Mouse (Mus musculus): ENCODE measurements around the gene Odf3b.

- no peak for TF ChIP-seq POLR2A (IDR thresholded peaks at IDR 0.05; ENCODE audit: extremely low read depth, insufficient read depth, low read length)
- no peak for TF ChIP-seq CTCF (IDR thresholded peaks at IDR 0.05; ENCODE audit: extremely low read depth, insufficient read depth, low read length)
Observed at GRCm38 (mm10) chr15:89377938-89378828, 899 bp downstream of the Odf3b start.
